Mouse (Mus musculus) adrenal gland, postnatal 4 days (tissue): ENCODE results near the gene Zfp579. TPM values are rescaled to one million over a fixed set of nuclear protein-coding genes. Genes with fewer than 3 reads are reported as not detected.
A peak's percentile ranks its signal among the peaks of the same experiment; 100 is the strongest.
"Not testable (repeated sequence)": the region's sequence is repeated elsewhere in the genome, so short reads cannot be mapped to it uniquely, and the experiment has no call there.

ENCODE experiments used
- DNase-seq, 2 experiments: peaks; one replicate each; pipeline ENCODE4 v3.0.0; 2021 to 2022; ENCODE audit warnings: low spot score in 2 of 2, mixed read lengths in 2 of 2
- total RNA-seq, 2 experiments: library from RNA; stranded (reverse); gene quantifications; 2 replicates each; pipeline ENCODE4 v1.2.3; 2021

Zfp579 gene
- total RNA-seq, 2 experiments from 2014 or later: 34.1 to 35.2 TPM

GRCm38 (mm10) chr7:5016057-5016456, 20.1 kb upstream of the Zfp579 start:
- DNase-seq: no peak

- DNase-seq: peak; percentile 84 to 91
Observed at GRCm38 (mm10) chr7:5015118-5016001, 19.4 kb upstream of the Zfp579 start, which contains the start of gene Gm44973. TSS of gene Gm44973 (plus strand) at chr7:5015496.

GRCm38 (mm10) chr7:5014251-5015117, 18.5 kb upstream of the Zfp579 start, which contains the start of the genes Zfp524 and Fiz1:
TSS of gene Zfp524 (plus strand) at chr7:5014415.
TSS of gene Fiz1 (minus strand) at chr7:5014697.
- peak; percentile 91 to 92 for DNase-seq

GRCm38 (mm10) chr7:5012681-5013513, 16.9 kb upstream of the Zfp579 start:
- no peak for DNase-seq

GRCm38 (mm10) chr7:5008229-5008628, 12.3 kb upstream of the Zfp579 start:
- no peak for DNase-seq

GRCm38 (mm10) chr7:5002876-5003275, 6.9 kb upstream of the Zfp579 start:
- DNase-seq: not testable (repeated sequence)

DNA sequence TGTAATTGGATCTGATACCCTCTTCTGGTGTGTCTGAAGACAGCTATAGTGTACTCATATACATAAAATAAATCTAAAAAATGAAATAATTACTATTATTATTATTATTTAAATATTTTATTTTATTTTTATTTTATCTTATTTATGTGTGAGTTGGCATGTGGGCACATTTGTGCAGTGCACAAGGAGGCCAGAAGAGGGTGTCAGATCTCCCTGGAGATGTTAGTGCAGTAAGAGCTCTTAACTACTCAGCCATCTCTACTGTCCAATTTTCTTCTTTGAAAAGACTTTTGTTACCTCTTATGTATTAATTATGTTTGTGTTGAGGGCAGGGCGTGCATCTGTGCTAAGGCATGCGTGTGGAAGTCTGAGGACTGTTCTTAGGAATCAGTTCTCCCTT, 3.9 kb upstream of the Zfp579 start:
- no peak for DNase-seq

DNA sequence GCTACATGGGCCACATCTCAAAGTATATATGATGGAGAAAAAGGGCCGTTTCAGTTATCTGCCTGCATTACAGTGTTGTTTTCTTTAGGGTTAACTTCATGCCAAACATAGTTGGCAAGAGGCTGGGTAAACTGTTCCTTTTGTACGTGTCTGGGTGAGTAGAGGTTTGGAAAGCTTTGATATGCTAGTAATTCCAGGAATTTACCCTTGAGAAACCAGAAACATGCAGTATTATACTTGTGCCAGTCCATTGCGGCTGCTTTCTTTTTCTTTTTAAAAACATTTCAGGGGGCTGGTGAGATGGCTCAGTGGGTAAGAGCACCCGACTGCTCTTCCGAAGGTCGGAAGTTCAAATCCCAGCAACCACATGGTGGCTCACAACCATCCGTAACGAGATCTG, 976 bp upstream of the Zfp579 start:
- no peak for DNase-seq

- no peak for DNase-seq
Observed at GRCm38 (mm10) chr7:4995268-4996002, 523 bp downstream of the Zfp579 start.

- DNase-seq: no peak
Observed at GRCm38 (mm10) chr7:4993999-4994788, 1.8 kb downstream of the Zfp579 start.

GRCm38 (mm10) chr7:4993347-4993998, 2.5 kb downstream of the Zfp579 start:
- DNase-seq: no peak

DNA sequence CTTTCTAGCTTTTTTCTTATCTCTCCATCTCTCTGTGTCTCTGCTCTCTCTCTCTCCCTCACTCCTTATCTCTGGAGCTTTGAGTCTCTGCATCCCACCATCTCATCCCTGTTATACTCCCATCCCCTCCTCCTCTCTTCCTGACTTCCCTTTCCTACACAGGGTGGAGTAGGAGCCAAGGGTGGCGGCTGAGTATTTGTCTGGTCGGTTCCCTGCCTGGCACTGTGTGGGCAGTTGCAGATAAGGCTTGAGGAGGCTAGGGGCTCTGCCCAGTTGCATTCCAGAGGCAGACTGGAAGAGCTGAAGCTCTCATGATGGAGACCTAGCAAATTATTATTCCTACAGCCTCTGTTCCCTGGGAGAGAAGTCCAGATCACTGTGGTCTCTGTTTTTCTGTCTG, 7.7 kb downstream of the Zfp579 start:
- DNase-seq: no peak

DNA sequence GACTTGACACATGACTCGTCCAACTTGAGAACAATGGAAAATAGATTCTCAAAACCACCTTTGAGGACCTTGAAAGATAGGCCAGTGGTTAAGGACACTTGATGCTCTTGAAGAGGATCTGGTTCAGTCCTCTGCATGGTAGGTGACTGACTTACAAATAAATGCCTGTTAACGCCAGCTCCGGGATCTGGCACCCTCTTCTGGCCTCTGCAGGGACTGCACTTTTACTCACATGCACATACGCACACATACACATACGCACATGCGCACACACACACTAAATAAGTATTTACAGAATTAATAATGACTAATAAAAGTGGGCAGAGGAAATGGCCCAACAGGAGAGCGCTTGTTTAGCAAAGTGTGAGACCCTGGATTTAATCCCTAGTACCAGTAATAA, 19.1 kb downstream of the Zfp579 start:
- no peak for DNase-seq

DNA sequence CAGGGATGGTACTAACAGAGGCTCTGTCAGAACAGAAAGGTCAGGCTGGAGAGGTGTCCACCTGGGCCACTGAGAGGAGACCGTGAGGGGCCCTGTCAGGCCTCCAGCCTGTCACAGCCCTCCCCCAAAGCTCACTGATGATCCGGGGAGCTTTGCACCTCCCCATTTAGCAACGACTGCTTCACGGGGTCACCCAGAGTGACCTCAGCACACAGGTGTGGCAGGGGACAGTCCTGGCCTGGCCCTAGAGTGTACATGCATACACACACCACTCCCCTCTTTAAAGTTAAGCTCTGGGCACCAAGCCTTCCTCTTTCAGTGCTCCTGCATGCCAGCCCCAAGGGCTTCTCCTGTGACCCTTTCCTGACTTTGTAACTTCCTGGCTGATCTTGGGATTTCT, 20.5 kb downstream of the Zfp579 start:
- DNase-seq: no peak

DNA sequence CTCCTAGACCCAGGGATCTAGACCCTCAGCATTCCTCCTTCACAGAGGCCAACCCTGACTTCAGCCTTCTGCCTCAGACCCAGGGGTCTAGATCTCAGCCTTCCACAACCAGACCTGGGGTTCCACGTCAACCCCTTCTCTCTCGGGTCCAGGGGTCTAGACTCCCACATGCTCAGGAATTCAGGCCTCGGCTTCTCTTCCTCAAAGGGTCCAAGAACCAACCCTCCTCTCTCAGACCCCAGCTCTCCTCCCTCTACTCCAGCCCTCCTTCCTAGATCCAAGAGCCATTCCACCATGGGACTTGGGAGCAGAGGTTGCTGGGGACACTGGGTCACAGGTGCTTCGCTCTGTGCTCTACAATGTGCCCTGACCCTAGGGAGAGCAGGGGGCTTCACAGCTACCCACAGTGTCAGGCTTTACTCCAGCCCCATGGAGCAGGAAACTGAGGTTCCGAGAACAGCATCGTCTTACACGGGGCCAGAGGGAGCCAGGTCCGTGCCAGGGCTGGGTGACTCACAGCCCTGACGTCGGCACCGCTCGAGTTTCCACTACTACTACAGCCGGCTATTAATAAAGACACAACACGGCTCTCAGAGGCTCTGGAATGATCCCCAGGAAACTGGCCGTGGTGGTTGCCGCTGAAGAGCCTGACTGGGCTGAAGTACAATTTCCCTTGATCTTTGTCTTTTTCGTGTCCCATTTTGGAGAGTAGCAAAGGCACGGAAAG, 23.5 kb downstream of the Zfp579 start:
- peak in 1 of 2 experiments; percentile 32 for DNase-seq

DNA sequence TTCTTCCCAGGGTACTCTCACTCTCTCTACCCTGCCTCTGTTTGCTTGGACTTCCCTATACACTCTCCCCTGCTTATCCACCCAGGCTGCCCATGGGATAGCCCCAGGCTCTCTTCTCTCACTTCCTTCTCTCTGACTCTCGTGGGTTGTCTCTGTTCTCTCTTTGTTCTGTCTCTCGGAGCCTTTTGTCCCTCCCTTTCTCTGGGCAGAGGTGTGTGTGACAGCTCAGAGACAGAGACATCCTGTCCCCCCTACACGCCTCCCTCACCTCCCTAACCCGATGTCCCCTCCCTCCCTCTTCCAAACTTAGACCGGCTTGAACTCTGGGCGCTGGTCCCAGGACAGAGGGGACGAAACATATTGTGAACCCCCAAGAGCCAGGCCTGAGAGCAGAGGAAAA, 24.2 kb downstream of the Zfp579 start:
- no peak for DNase-seq

GRCm38 (mm10) chr7:4971068-4971467, 24.9 kb downstream of the Zfp579 start, which contains the start of gene Sbk3:
TSS of gene Sbk3 (minus strand) at chr7:4971168.
- no peak for DNase-seq

DNA sequence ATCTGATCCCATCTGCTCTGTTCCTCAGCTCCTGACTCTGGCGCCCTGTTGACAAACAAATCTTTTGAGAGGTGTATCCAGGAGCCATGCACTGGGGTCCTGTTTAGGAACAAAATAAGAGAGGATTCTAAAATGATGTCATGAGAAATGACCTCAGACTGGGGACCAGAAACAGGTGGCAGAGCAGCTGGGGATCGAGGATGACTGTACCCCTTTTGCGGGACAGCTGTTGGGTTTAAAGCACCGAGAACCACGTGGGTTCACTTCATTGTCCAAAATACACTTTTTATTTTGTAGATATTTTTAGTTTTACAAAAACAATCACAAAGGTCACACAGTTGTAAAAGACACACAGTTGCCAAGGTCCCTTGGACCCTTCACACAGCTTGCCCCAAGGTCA, 31.0 kb downstream of the Zfp579 start:
- DNase-seq: no peak
